Mouse (Mus musculus): ENCODE results near the gene Aurkaip1.

Gene Aurkaip1

DNA sequence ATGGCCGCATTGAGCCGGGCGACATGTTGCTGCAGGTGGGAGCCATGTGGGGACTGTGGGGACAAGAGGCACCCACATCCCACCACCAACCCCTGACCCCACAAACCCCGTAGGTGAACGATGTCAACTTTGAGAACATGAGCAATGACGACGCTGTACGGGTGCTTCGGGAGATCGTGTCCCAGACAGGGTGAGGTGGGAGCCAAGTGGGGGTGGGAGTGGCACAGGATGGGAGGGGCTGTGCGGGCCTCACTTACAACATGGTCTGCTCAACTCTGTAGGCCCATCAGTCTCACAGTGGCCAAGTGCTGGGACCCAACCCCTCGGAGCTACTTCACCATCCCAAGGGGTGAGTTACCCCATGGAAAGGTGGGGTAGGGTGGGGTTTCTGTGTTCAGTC is 23.9 kb downstream of the Aurkaip1 start:
- DNase-seq, result no peak

DNA sequence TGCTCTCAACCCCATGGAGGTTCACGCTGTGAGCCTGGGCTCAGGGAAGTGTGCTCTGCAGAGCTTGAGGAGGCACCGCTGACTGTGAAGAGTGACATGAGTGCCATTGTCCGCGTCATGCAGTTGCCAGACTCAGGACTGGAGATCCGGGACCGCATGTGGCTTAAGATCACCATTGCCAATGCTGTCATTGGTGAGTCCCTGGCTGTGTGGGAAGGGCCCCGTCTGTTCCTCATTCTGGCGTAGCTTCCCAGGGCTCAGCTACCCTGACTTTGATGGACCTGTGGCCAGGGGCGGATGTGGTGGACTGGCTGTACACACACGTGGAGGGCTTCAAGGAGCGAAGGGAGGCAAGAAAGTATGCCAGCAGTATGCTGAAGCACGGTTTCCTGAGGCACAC is 25.0 kb downstream of the Aurkaip1 start:
- DNase-seq, result no peak

DNA sequence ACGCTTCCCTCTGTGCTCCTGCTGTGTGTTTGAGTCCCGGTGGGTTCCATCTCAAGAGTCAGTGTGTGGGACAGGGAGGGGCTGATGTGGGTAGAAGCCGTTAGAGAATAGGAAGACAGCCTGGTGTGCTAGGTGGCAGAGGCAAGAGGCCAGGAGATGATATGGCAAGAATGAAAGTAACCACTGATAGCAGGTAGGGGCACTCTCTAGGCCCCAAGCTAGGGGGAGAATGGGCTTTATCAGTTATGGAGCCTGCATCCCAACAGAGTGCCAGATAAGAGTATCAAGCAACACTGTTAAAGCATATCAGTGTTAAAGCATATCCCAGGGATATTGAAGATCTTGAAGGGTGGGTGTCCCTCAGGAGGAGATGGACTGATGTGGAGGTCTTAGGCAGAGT is 25.8 kb downstream of the Aurkaip1 start:
- no peak for DNase-seq

DNA sequence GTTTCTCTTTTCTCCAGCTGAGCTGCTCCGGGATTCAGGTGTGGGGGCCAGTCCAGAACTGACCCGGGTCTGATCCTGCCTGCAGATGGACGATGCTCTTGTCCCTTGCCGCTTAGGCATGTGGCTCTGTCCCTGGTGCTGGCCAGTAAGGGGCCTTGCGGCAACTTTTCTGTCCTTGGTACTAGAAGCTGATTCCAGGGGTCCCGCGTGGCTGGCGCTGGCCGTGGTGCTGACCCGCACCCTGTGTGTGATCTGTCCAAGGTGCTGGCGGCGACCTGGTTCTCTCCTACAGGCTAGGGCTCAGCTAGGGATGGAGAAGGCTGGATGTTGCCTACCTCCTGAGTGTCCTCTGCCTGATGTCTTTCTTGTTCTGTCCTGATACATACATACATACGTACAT is 28.2 kb downstream of the Aurkaip1 start:
- no peak for DNase-seq

DNA sequence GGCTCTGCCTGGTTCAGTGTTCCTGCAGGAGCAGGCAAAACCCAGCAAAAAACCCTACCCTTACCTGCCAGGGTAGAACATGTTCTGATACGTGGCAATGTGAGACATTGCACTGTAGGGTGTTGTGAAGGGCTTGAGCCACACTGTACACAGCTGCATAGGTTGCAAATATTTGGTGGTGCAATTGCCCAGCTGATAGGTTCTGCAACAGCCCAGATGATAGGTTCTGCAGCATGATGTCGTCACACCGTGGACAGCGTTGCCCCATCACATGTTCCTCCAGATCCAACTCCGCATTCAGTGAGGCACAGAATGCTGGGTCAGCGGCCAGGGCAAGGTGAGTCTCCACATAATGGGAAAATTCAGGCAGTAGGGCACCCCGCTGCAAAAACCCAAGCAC is 30.7 kb downstream of the Aurkaip1 start:
- no peak for DNase-seq

DNA sequence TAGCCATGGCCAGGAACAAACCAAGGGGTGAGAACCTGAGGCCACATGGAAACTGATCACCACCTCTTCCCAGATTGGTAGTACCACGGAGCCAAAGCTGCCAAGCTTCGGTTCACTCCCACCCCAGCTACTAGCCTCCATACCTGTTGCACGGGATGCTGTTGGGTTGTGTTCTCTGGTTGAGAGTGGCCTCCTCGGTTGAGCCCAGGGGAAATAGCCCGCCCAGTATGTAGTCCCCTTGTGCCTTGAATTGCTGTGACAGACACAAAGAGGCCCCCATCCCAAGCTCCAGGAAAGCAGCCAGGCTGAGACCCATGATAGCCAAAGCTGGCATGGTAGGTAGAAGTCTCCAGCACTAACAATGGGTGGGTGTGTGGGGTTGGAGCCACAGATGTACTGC is 31.9 kb downstream of the Aurkaip1 start, which contains the start of gene Tas1r3:
Gene Tas1r3, minus strand, starts transcription at position 362 of the 400 bp plus-strand sequence.
- DNase-seq, result no peak

DNA sequence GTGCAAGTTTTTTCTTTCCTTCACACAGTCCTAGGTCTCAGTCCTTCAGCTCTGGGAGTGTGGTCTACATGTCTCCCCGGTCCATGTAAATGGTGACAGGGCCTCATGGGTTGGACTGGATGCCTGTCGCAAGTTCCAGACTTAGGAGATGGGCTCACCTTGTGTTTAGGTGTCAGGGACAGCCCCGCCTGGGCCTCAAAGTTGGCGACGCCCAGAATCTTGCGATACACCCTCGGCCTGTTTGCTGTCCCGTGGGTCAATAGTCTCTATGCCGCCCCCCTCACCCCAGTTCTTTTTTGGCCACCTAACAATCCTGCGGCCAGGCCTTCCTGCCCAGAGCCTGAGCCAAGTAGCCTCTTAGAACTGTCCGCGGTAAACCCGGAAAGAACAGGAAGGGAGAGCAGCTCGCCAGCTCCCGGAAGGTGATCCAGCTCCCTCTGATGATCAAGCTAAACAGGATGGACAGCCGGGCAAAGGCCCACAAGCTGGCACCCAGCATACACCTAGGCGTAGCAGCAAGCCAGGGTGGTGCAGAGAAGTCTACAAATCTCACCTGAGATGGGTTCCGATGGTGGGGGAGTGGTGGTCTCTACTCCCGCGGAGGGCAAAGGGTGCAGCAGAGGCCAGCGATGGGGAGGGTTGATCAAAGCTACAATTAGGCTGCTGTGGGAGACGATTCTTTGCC is 37.7 kb downstream of the Aurkaip1 start:
- peak; percentile 61 for DNase-seq

DNA sequence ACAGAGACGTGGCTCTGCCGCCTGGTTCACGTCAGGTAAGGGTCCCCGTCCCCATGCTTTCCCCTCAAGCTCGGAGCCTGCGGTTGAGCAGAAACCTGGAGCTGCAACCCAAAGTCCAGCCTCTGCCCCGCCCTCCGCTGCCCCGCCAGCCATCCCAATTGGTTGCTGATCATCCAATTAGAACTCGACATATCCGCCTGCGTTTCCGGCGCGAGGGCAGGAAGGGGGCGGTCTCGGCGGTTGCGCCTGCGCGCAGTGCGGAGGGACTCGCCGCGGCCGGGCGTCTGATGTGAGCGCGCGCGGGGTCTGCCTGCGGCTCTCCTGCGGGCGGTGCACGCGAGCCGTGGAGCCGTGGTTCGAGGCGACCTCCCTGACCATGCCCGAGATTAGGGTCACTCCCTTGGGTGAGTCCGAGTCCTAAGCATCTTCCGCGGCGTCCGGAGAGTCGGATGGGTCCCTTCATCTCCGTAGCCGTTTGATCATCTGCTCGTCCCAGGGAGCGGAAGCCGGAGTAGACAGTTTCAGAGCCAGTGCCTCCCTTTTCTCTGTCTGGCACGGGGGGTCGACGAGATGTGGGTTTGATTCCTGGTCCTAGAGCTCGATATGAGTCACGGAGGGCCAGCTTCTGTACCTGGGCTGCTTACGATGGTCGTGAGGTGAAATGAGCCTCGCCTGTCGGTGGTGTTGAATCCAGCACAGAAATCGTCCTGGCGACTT is 38.4 kb downstream of the Aurkaip1 start, which contains the start of the genes Cptp and Ints11:
Gene Cptp, minus strand, starts transcription at position 124 of the 717 bp plus-strand sequence.
Gene Ints11, plus strand, starts transcription at position 230 of the 717 bp plus-strand sequence.
- DNase-seq, result peak; percentile 98

DNA sequence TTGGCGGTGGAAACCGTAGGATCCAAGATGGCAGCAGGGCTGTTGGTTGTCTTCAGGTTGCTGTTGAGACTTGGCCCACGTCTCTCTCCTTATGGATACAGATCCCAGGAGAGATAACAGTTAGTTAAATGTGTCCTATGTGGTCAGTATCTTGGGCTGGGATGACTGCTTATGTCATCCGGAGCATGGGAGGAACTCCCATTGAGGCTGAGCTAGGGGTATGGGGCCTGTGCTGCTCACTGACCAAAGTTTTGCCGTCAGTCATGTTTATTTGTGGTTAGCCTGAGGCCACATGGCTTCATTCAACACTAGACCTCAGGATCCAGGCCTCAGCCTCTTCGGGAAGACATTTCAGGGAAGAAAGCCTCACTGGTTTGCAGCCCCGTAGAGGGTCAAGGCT is 40.3 kb downstream of the Aurkaip1 start:
- DNase-seq, result no peak
